In the genomic region with DNA sequence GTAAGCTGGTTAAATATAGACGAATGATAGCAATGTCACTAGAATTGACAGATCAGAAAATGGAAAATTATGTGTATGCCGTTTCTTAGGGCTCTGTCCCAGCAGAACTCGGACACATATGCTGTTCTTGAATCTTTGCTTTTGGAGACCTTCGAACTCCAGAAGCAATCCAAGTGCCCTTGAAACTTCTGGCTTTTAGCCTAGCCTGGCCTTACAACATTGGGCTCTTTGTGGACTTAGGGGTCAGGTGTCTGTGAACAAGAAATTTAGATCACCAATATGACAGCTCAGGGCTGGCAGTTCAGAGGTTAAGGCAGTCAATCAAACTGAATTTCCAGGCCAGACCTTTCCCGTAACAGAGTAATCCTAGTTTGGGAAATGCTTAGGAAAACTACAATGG, we compare ENCODE assay signal across 8 mouse cellular contexts. TPM values are rescaled to one million over a fixed set of nuclear protein-coding genes. Genes with fewer than 3 reads are reported as not detected.
DNase-seq lines count a peak whose midpoint lies in the region; ATAC-seq and TF ChIP-seq lines count a peak whose summit lies in the region.

No protein-coding gene starts in this region.

- H3K4me3 ChIP-seq in erythroblast, embryonic 14.5 days (replicated peaks) = peak overlapping the region; percentile 68
- H3K4me3 ChIP-seq in ES-Bruce4 (ENCODE audit: low read depth, low read length) = no peak overlapping the region
- H3K4me3 ChIP-seq in hindbrain, embryonic 13.5 days = peak overlapping the region; percentile 97
- peak overlapping the region; percentile 95 for H3K4me3 ChIP-seq in liver, postnatal 0 days (ENCODE audit: low read depth, low read length)

- H3K4me1 ChIP-seq in erythroblast, embryonic 14.5 days (ENCODE audit: control insufficient read depth) = peaks cover 54% of the 10 kb centered on the region
- no peaks in the 10 kb centered on the region for H3K4me1 ChIP-seq in ES-Bruce4 (ENCODE audit: control insufficient read depth, insufficient read depth, low read length)
- peaks cover 50% of the 10 kb centered on the region for H3K4me1 ChIP-seq in hindbrain, embryonic 13.5 days (replicated peaks)
- H3K4me1 ChIP-seq in liver, postnatal 0 days (ENCODE audit: insufficient read depth) = peaks cover 16% of the 10 kb centered on the region

- TF ChIP-seq EP300 in ES-Bruce4 (IDR thresholded peaks at IDR 0.05; ENCODE audit: insufficient read depth, low read depth, low read length) = no peak
- TF ChIP-seq EP300 in liver, postnatal 0 days (IDR thresholded peaks at IDR 0.05; ENCODE audit: low read depth) = no peak

- peak overlapping the region; percentile 92 for H3K4me2 ChIP-seq in hindbrain, embryonic 13.5 days
- peak overlapping the region; percentile 95 for H3K4me2 ChIP-seq in liver, postnatal 0 days (ENCODE audit: low read depth, low read length)

- WGBS in hindbrain, embryonic 13.5 days = 66% methylated on average over 5 of the region's 5 CpGs
- WGBS in liver, postnatal 0 days (ENCODE audit: insufficient replicate concordance) = 61% methylated on average over 5 of the region's 5 CpGs

- H3K9ac ChIP-seq in ES-Bruce4 (ENCODE audit: low read depth, poor library complexity, severe bottlenecking) = peak overlapping the region; percentile 80
- H3K9ac ChIP-seq in hindbrain, embryonic 13.5 days = peak overlapping the region; percentile 49
- H3K9ac ChIP-seq in liver, postnatal 0 days (replicated peaks) = peak overlapping the region; percentile 78

- TF ChIP-seq CTCF in ES-Bruce4 (IDR thresholded peaks at IDR 0.05; ENCODE audit: low read depth, low read length) = no peak
- TF ChIP-seq CTCF in liver, postnatal 0 days (IDR thresholded peaks at IDR 0.05; ENCODE audit: low read depth) = no peak

- H3K27me3 ChIP-seq in erythroblast, embryonic 14.5 days (ENCODE audit: control insufficient read depth) = no peaks in the 10 kb centered on the region
- no peaks in the 10 kb centered on the region for H3K27me3 ChIP-seq in ES-Bruce4 (ENCODE audit: control insufficient read depth, insufficient read depth, low read length, poor library complexity, severe bottlenecking)
- no peaks in the 10 kb centered on the region for H3K27me3 ChIP-seq in hindbrain, embryonic 13.5 days
- H3K27me3 ChIP-seq in liver, postnatal 0 days (ENCODE audit: insufficient read depth, low read length) = no peaks in the 10 kb centered on the region

- no peak for TF ChIP-seq POLR2A in ES-Bruce4 (IDR thresholded peaks at IDR 0.05; ENCODE audit: insufficient read depth, low read length)

- no peak overlapping the region for H3K27ac ChIP-seq in ES-Bruce4 (ENCODE audit: insufficient read depth, low read length)
- H3K27ac ChIP-seq in hindbrain, embryonic 13.5 days = no peak overlapping the region
- H3K27ac ChIP-seq in liver, postnatal 0 days (ENCODE audit: low read depth) = no peak overlapping the region

- no peak for DNase-seq in liver, postnatal 0 days
- no peak for DNase-seq in retina, embryonic 14.5 days (ENCODE audit: low spot score)
- DNase-seq in thymus, postnatal 36 days = no peak
- no peak for DNase-seq in thymus, adult 18-20 months

- no peak for ATAC-seq in erythroblast, adult 5-6 weeks (replicated peaks; ENCODE audit: low FRiP score, poor library complexity, severe bottlenecking)
- ATAC-seq in hindbrain, embryonic 13.5 days (ENCODE audit: low FRiP score) = no peak
- no peak for ATAC-seq in liver, postnatal 0 days

- H3K9me3 ChIP-seq in erythroblast, embryonic 14.5 days (ENCODE audit: control insufficient read depth, low read length) = no peaks in the 10 kb centered on the region
- H3K9me3 ChIP-seq in ES-Bruce4 (replicated peaks; ENCODE audit: control insufficient read depth, insufficient read depth, low read length, poor library complexity, severe bottlenecking) = no peaks in the 10 kb centered on the region
- H3K9me3 ChIP-seq in hindbrain, embryonic 13.5 days = no peaks in the 10 kb centered on the region
- H3K9me3 ChIP-seq in liver, postnatal 0 days (ENCODE audit: low read length) = no peaks in the 10 kb centered on the region

- no peaks in the 10 kb centered on the region for H3K36me3 ChIP-seq in erythroblast, embryonic 14.5 days (ENCODE audit: control insufficient read depth)
- H3K36me3 ChIP-seq in ES-Bruce4 (ENCODE audit: control insufficient read depth, insufficient read depth, low read length, poor library complexity, severe bottlenecking) = no peaks in the 10 kb centered on the region
- no peaks in the 10 kb centered on the region for H3K36me3 ChIP-seq in hindbrain, embryonic 13.5 days
- H3K36me3 ChIP-seq in liver, postnatal 0 days (replicated peaks; ENCODE audit: insufficient read depth, low read length) = no peaks in the 10 kb centered on the region

RNA-seq across cellular contexts. Expression of a gene that starts 1.1 kb away (rescaled TPM):
- polyA plus RNA-seq in erythroblast, embryonic 14.5 days (2012) = 0.18 and 0.24 TPM in 2 replicates
- 18.1 and 25.9 TPM in 2 replicates for total RNA-seq in erythroblast, adult 5-6 weeks (2015; ENCODE audit: low replicate concordance)
- 29.7 and 31.4 TPM in 2 replicates for total RNA-seq in erythroblast, adult 5-6 weeks (2017; ENCODE audit: low replicate concordance)
- polyA plus RNA-seq in ES-Bruce4 (2011; ENCODE audit: insufficient read depth, insufficient read length, low read depth, missing spikeins) = 11.0 and 11.7 TPM in 2 replicates
- polyA plus RNA-seq in hindbrain, embryonic 13.5 days (2015; fragmentation: Nextera tagmentation; extraction: Ambion mirVana) = 3.5 TPM in 2 replicates
- polyA plus RNA-seq in liver, postnatal 0 days (2015; fragmentation: Nextera tagmentation; extraction: Ambion mirVana) = 0.60 and 0.62 TPM in 2 replicates
